Mouse (Mus musculus): ENCODE results near the gene Alyref2.

GRCm38 (mm10) chr1:171454926-171455325 is 48.4 kb upstream of the Alyref2 start:
- TF ChIP-seq CTCF (IDR thresholded peaks at IDR 0.05; ENCODE audit: low read depth) (no peak), EP300 (IDR thresholded peaks at IDR 0.05; ENCODE audit: low read depth) (no peak)
